Mouse (Mus musculus) c-Kit-negative CD71-positive TER-119-positive erythroid progenitor cells, embryonic 14.5 days (primary cell): ENCODE data around the gene Emd.

Source experiments
- DNase-seq: peaks from one replicate; pipeline ENCODE4 v3.0.0-alpha.2; 2013; ENCODE audit warnings: low read depth, low spot score

Gene Emd

DNA sequence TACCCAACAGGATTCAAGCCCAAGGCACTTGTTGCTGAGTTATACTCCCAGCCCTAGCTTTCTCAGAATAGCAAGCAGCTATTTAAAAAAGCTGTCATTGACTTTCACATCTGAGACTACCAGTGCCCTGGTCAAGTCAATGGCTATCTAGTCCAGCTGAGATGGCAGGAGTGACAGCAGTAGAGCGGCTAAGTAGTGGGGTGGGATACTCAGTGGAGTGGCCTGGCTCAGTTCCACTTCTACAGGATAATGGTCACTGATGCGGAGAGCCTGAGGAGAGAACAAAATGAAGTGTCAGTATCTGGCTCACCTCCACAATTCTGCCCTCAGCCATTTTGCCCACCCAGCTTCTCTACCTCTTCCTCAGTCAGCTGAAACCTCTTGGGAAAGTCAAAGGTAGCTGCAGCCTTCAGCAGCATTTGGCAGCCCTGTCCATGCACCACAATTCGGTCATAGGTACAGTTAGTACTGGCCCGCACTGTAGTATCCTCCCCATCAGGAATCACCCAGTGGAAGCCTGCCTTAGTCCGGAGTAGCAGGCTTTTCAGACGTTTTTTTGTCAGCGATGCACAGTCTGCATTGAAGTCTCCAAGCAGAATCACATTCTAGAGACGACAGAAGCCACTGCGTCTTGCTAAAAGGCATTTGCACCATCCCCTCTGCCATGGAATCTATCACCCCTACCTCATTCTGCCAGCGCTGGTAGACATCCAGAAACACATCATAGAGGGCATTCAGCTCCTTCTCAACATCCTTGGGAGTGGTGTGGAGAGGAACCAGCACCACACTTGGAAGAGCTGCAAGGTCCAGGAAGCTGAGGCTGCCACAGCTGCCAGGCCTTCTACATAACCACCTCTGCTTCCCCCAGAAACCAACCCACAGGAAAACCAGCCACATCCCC is 19.2 kb downstream of the Emd start:
- no peak for DNase-seq

DNA sequence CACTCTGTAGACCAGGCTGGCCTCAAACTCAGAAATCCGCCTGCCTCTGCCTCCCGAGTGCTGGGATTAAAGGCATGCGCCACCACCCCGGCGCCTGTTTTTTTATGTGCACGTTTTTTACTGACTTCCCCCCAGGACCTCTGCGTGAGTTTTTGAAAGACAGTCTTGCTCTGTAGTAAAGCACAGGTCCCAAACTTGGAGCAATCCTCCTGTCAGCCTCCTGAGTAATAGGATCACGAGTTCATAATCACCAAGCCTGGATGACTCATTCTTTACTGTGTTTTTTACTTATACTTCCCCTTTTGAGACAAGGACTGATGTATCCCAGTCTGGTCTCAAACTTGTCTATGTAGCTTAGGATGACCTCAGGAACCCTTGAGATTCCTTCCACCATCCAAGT is 23.4 kb downstream of the Emd start:
- no peak for DNase-seq

DNA sequence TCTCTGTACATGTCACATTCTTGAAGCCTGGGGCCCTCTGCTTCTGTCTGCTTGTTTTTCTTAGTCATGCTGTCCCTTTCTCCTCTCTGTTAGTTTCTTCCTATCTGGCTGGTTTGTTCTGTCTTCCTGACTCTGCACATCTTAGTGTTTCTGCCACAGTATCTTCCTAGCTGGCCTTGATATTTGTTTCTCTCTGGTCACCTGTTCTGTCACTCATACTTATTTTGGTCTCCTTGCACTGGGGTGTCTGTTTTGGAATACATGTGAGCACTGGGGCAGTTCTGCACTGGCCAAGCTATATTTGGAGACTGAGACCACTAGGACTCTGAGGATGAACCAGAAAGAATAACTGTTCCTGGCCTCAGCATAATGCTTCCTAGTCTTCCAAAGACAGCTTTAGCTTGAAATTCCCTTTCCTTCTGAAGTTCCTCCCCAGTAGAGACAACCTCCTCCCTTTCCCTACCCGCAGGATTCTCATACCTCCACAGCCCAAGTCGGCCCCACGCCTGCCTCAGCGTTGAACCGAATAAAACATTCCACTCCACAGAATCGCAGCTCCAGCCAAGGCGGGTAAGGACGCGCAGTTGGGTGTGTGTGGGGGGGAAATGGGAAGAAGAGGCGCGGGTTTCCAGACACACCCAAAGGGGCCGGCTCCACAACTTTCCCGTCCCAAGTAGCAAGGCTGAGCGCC is 26.7 kb downstream of the Emd start:
- peak; percentile 17 for DNase-seq

DNA sequence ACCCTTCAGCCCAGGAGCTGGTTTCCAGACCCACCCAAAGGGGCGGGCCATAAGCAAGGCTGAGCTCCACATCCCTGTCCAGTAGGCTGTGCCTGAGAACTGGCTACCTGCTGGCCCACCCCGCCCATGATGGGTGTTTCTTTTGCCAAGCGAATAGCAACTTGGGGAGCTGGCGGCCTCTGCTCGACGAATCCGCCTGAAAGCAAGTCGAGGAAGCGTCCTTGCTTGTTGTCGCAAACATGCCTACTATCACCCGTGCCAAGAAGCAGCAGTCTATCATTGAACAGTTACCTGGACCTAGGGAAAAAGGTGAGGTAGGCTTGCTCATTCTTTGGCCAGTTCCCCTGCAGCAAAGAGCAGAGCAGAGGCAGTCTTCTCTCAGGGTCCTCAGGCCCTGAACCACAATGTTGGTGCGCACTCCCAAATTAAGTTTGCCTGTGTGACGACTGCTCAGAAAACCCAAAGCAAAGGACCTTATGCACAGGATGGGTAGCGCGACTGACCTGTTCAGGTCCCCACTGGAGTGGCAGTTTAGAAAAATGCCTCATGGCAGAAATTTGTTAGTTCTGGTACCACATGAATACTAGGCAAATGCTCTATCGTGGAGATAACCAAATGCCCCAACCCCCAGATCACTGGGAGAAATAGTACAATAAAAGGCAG is 27.4 kb downstream of the Emd start, which contains the start of the genes Taz and Dnase1l1:
Taz (plus strand) TSS at position 181 of the 663 bp plus-strand sequence.
Dnase1l1 (minus strand) TSS at position 606 of the 663 bp plus-strand sequence.
- DNase-seq: peak; percentile 73

DNA sequence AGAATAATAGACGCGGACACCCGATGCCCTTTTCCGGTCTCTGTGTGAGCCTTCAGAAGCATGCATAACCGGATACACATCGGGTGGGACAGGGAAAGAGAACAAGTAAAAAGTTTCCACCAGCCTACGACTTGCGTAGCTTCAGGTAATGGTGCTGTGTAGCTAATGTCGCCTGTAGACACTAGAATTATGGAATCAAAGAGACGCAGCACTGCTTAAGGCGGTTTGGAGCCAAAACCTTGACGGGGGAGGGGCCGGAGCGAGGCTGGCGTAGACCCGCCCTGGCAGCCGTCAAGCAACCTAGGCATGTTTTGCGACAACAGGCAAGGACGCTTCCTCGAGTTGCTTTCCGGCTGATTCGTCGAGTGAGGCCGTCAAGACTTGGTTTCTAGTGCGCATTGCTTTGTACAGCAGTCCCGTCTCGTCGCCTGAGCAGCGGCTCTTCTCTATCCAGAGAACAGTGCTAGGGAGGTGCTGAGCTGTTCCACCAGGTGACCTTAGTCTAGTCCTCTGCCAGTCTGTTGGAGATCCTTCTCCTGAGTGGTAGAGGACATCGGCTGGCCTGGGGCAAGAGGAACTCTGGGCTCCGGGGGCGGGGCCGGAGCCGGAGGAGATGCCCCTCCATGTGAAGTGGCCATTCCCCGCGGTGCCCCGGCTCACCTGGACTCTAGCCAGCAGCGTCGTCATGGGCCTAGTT is 28.1 kb downstream of the Emd start:
- DNase-seq: peak; percentile 73

DNA sequence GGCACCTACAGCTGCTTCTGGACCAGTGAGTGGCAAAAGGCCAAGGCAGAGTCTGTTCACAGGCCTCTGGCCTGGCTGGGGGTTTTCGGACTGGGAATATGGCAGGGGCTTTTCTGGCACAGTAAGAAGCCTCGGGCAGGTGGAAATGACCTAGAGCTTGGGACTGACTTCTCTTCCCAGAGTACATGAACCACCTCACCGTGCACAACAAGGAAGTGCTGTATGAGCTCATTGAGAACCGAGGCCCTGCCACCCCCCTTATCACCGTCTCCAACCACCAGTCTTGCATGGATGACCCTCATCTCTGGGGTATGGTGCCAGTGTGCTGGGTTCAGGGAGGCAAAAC is 28.6 kb downstream of the Emd start:
- no peak for DNase-seq

DNA sequence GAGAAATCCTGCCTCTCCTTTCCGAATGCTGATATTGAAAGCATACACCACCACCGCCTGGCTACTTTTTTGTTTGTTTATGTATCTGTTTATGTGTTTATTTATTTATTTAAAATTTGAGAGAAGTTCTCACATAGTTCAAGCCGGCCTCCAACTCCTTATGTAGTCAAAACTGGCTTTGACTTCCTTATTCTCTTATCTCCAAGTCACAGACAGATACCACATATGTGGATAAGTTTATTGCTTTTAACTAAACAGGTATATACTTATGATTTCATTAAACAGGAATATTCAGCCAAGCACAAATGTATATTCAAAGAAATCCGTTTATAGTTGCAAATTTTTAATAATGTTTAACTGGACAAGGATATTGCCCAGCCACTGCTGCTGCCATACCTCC is 38.9 kb downstream of the Emd start:
- no peak for DNase-seq

DNA sequence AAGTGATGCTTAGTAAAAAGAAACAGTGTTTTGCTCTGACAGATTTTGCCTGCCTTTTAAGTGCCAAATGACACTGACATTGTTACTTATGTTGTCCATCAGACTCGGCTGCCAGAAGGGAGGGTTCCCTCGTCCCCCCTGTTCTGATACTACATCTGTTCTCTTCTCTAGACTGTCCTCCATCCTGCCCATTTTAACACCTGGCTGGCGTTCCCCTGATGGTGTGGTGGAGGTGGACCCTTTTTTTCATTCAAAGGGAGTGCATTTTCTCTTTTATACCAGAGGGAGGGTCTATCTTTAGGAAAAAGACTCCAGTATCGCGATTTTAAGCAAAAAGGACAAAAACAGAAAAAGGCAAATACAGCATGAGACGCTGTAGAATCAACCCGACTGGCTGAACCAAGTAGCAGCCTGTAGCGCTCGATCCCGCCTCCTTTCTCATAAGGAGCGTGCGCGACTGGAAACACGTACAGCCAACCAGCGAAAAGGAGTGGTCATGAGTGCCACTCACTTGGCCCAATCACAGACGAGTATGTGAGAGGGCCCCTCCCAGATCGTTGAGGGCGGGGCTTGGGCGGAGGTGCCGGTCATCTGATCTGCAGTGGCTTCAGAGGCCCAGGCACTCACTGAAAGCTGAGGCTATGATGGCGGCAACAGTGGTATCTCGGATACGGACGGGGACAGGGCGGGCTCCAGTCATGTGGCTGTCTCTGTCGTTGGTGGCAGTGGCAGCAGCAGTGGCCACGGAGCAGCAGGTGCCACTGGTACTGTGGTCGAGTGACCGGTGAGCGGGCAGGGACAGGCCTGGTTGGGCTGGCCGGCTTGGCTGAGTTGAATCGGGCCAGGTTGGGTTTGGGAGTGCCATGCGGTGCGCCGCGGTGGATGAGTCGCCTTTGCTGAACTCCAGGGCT is 42.3 kb downstream of the Emd start, which contains the start of gene Atp6ap1:
Atp6ap1 (plus strand) TSS at position 560 of the 911 bp plus-strand sequence.
- DNase-seq: peak; percentile 86

DNA sequence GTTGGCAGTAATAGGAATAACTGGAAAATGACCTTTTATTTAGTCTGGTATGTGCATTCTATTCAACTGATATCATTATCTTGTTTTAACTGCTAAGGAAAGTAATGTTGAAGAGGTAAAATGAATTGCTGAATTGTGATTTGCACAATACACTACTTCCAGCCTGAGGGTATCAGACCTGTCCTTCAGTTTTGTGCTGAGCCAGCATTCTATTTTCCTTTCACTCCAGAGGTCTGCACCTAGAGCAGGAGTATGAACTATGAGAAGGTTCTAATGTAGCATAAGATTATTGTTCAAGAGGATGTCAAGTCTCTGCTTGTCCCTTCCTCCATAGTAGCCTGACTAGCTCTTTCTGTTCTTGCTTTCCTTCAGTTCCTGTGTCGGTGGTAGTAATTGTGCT is 43.9 kb downstream of the Emd start:
- no peak for DNase-seq

DNA sequence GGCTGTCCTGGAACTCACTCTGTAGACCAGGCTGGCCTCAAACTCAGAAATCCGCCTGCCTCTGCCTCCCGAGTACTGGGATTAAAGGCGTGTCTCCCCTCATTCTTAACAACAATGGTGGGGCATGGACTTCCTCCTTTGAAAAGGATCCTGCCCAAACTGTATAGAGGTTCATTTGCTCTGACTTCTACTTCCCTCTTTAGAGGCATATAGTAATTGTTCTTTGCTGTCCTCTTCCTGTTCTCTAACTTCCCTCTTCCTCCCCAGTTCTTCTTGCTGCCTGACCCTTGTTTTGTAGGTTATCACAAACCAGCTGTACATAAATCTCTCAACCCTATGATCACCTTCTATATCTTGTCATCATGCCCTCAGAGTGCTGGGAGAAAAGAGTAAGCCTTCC is 45.2 kb downstream of the Emd start:
- no peak for DNase-seq

DNA sequence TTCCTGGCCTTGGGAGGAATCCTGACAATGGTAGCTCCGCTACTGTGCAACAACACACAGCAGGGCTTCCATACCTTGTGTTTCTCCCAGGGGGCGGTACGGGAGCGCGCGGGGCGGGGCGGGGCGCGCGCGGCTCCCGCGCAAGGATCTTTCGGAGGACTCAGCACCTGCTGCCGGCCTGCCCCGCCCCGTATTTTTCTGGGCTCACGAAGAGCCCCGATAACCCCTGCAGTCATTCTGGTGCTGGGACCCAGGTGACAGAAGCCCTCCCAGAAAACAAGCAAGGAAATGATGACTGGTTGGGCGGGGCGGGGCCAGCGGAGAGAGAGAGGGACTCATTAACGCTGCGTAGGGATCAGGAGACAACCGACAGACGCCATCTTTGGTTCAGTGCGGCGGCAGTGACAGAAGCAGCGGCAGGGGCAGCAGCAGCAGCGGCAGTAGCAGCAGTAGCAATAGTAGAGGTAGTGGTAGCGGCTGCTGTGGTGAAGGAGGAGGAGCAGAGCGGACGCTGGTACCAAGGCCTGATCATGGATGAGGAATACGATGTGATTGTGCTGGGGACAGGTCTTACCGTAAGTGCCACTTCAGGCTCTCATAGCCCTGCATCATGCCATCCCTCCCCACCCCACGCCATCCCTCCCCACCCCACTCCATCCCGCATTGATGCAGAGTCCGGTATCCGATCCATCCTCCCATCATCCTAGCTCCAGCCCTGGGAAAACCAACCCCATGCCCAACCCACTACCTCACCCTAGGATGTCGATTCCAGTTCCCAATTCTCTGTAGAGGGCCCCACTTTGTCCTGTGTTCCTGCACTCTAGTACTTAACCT is 50.6 kb downstream of the Emd start, which contains the start of gene Gdi1:
Gdi1 (plus strand) TSS at position 132 of the 834 bp plus-strand sequence.
- peak; percentile 60 for DNase-seq
